ENCODE assay signal across 26 mouse cellular contexts in genomic region chr2:52772774-52773393, GRCm38 (mm10). TPM values are rescaled to one million over a fixed set of nuclear protein-coding genes. Genes with fewer than 3 reads are reported as not detected.
A peak's percentile ranks its signal among the peaks of the same experiment; 100 is the strongest.
DNase-seq lines count a peak whose midpoint lies in the region; ATAC-seq and TF ChIP-seq lines count a peak whose summit lies in the region.
"Had no signal": no experiment of that assay in that cellular context is flagged by ENCODE, and none has a peak within 500 bp of the region (broad histone marks: within the 10 kb centered on the region; RNA-seq: fewer than 3 reads in every experiment).

No protein-coding gene starts in this region.

- TF ChIP-seq CTCF in lung, adult 2 months (IDR thresholded peaks at IDR 0.05; ENCODE audit: insufficient read depth, low read length) = no peak
- no peak for TF ChIP-seq CTCF in brain, embryonic 14.5 days (IDR thresholded peaks at IDR 0.05; ENCODE audit: borderline replicate concordance, extremely low read depth, insufficient read depth, insufficient read length)

- H3K4me1 ChIP-seq in embryonic facial prominence, embryonic 11.5 days (ENCODE audit: control insufficient read depth, insufficient read depth, low read length) = no peaks in the 10 kb centered on the region
- no peaks in the 10 kb centered on the region for H3K4me1 ChIP-seq in embryonic facial prominence, embryonic 10.5 days
- no peaks in the 10 kb centered on the region for H3K4me1 ChIP-seq in lung, embryonic 15.5 days
- no peaks in the 10 kb centered on the region for H3K4me1 ChIP-seq in lung, adult 2 months (ENCODE audit: control insufficient read depth, insufficient read depth, low read length)
- H3K4me1 ChIP-seq in midbrain, embryonic 14.5 days (ENCODE audit: control insufficient read depth, insufficient read depth, low read length) = peaks cover 4% of the 10 kb centered on the region; the same call in 1 of the 2 replicates
- H3K4me1 ChIP-seq in midbrain, embryonic 16.5 days (ENCODE audit: control insufficient read depth, insufficient read depth, low read length) = no peaks in the 10 kb centered on the region
- H3K4me1 ChIP-seq: heart, embryonic 10.5 days; limb, embryonic 10.5 days; liver, embryonic 15.5 days; stomach, embryonic 15.5 days had no signal

- WGBS in embryonic facial prominence, embryonic 11.5 days = 41% methylated on average over 5 of the region's 5 CpGs
- 36% methylated on average over 5 of the region's 5 CpGs for WGBS in embryonic facial prominence, embryonic 10.5 days
- WGBS in lung, embryonic 15.5 days = 26% methylated on average over 5 of the region's 5 CpGs
- WGBS in lung, adult 2 months = 24% methylated on average over 5 of the region's 5 CpGs
- 11% methylated on average over 5 of the region's 5 CpGs for WGBS in midbrain, embryonic 14.5 days
- WGBS in midbrain, embryonic 16.5 days = 12% methylated on average over 4 of the region's 5 CpGs

- H3K9me3 ChIP-seq in embryonic facial prominence, embryonic 11.5 days (replicated peaks; ENCODE audit: control insufficient read depth, low read length) = no peaks in the 10 kb centered on the region
- H3K9me3 ChIP-seq in embryonic facial prominence, embryonic 10.5 days = no peaks in the 10 kb centered on the region
- no peaks in the 10 kb centered on the region for H3K9me3 ChIP-seq in lung, embryonic 15.5 days
- H3K9me3 ChIP-seq in midbrain, embryonic 14.5 days (ENCODE audit: control insufficient read depth, low read length) = no peaks in the 10 kb centered on the region
- no peaks in the 10 kb centered on the region for H3K9me3 ChIP-seq in midbrain, embryonic 16.5 days (replicated peaks; ENCODE audit: control insufficient read depth, low read length, poor library complexity, severe bottlenecking)
- H3K9me3 ChIP-seq: embryonic facial prominence, embryonic 13.5 days; heart, embryonic 10.5 days; limb, embryonic 10.5 days; liver, embryonic 15.5 days; stomach, embryonic 15.5 days had no signal

- no peak overlapping the region for H3K4me3 ChIP-seq in embryonic facial prominence, embryonic 11.5 days (ENCODE audit: low read depth, low read length)
- H3K4me3 ChIP-seq in embryonic facial prominence, embryonic 10.5 days = no peak overlapping the region
- H3K4me3 ChIP-seq in lung, embryonic 15.5 days = no peak overlapping the region
- no peak overlapping the region for H3K4me3 ChIP-seq in lung, adult 2 months (replicated peaks; ENCODE audit: extremely low read depth, low read depth, low read length)
- H3K4me3 ChIP-seq in midbrain, embryonic 14.5 days (replicated peaks; ENCODE audit: low read depth, low read length) = no peak overlapping the region
- H3K4me3 ChIP-seq in midbrain, embryonic 16.5 days (ENCODE audit: low read depth, low read length) = no peak overlapping the region
- H3K4me3 ChIP-seq: embryonic facial prominence, embryonic 13.5 days; erythroblast, embryonic 14.5 days; heart, embryonic 10.5 days; layer of hippocampus, adult 2 months; limb, embryonic 10.5 days; liver, embryonic 15.5 days; stomach, embryonic 15.5 days had no signal

- no peaks in the 10 kb centered on the region for H3K27me3 ChIP-seq in embryonic facial prominence, embryonic 11.5 days (ENCODE audit: control insufficient read depth, insufficient read depth, low read length)
- no peaks in the 10 kb centered on the region for H3K27me3 ChIP-seq in embryonic facial prominence, embryonic 10.5 days (replicated peaks; ENCODE audit: low read depth, poor library complexity, severe bottlenecking)
- H3K27me3 ChIP-seq in lung, embryonic 15.5 days = no peaks in the 10 kb centered on the region
- H3K27me3 ChIP-seq in midbrain, embryonic 14.5 days (ENCODE audit: control insufficient read depth, insufficient read depth, low read length) = no peaks in the 10 kb centered on the region
- no peaks in the 10 kb centered on the region for H3K27me3 ChIP-seq in midbrain, embryonic 16.5 days (ENCODE audit: control insufficient read depth, insufficient read depth, low read depth, low read length)
- H3K27me3 ChIP-seq: embryonic facial prominence, embryonic 13.5 days; liver, embryonic 15.5 days; stomach, embryonic 15.5 days had no signal

- H3K9ac ChIP-seq in embryonic facial prominence, embryonic 11.5 days (replicated peaks; ENCODE audit: low read length) = no peak overlapping the region
- H3K9ac ChIP-seq in lung, embryonic 15.5 days = no peak overlapping the region
- no peak overlapping the region for H3K9ac ChIP-seq in midbrain, embryonic 14.5 days (replicated peaks; ENCODE audit: low read length)
- H3K9ac ChIP-seq in midbrain, embryonic 16.5 days (ENCODE audit: low read depth, low read length) = no peak overlapping the region
- H3K9ac ChIP-seq: embryonic facial prominence, embryonic 13.5 days; liver, embryonic 15.5 days; stomach, embryonic 15.5 days had no signal

- no peaks in the 10 kb centered on the region for H3K36me3 ChIP-seq in embryonic facial prominence, embryonic 11.5 days (replicated peaks; ENCODE audit: control insufficient read depth, insufficient read depth, low read depth, low read length)
- no peaks in the 10 kb centered on the region for H3K36me3 ChIP-seq in embryonic facial prominence, embryonic 10.5 days (replicated peaks)
- H3K36me3 ChIP-seq in lung, embryonic 15.5 days = no peaks in the 10 kb centered on the region
- H3K36me3 ChIP-seq in midbrain, embryonic 14.5 days (ENCODE audit: control insufficient read depth, insufficient read depth, low read length) = no peaks in the 10 kb centered on the region
- H3K36me3 ChIP-seq in midbrain, embryonic 16.5 days (ENCODE audit: control insufficient read depth, insufficient read depth, low read length) = no peaks in the 10 kb centered on the region
- H3K36me3 ChIP-seq: embryonic facial prominence, embryonic 13.5 days; heart, embryonic 10.5 days; limb, embryonic 10.5 days; liver, embryonic 15.5 days; stomach, embryonic 15.5 days had no signal

- TF ChIP-seq POLR2A in lung, adult 2 months (IDR thresholded peaks at IDR 0.05; ENCODE audit: borderline replicate concordance, extremely low read depth, low read depth, low read length) = no peak
- no peak for TF ChIP-seq POLR2A in brain, embryonic 14.5 days (IDR thresholded peaks at IDR 0.05; ENCODE audit: borderline replicate concordance, extremely low read depth, insufficient read depth, insufficient read length, poor library complexity, severe bottlenecking)

- DNase-seq in embryonic facial prominence, embryonic 11.5 days (ENCODE audit: low spot score) = no peak
- no peak for DNase-seq in embryonic facial prominence, embryonic 10.5 days (ENCODE audit: low spot score)
- no peak for DNase-seq in lung, adult 2 months
- peak; percentile 31 for DNase-seq in midbrain, embryonic 14.5 days
- peak; percentile 34 for DNase-seq in brain, embryonic 14.5 days (ENCODE audit: low read depth)
- no peak for DNase-seq in adrenal gland, adult 8-10 months
- DNase-seq: adrenal gland, postnatal 14 days; cerebellum, postnatal 14 days; gastrocnemius, postnatal 10 days; heart, postnatal 4 days; kidney, postnatal 25 days; liver; thymus, adult 2 months; thymus, postnatal 4 days had no signal

- H3K27ac ChIP-seq in embryonic facial prominence, embryonic 11.5 days (replicated peaks; ENCODE audit: low read depth, low read length) = no peak overlapping the region
- H3K27ac ChIP-seq in embryonic facial prominence, embryonic 10.5 days (replicated peaks) = no peak overlapping the region
- H3K27ac ChIP-seq in lung, embryonic 15.5 days = no peak overlapping the region
- no peak overlapping the region for H3K27ac ChIP-seq in midbrain, embryonic 14.5 days (replicated peaks; ENCODE audit: low read depth, low read length)
- no peak overlapping the region for H3K27ac ChIP-seq in midbrain, embryonic 16.5 days (ENCODE audit: low read length)
- H3K27ac ChIP-seq: embryonic facial prominence, embryonic 13.5 days; heart, embryonic 10.5 days; layer of hippocampus, adult 2 months; limb, embryonic 10.5 days; liver, embryonic 15.5 days; macrophage; stomach, embryonic 15.5 days had no signal

- peak; percentile 73; the same call in 1 of the 2 replicates for ATAC-seq in embryonic facial prominence, embryonic 11.5 days (replicated peaks; ENCODE audit: insufficient number of reproducible peaks, low FRiP score, low TSS enrichment, low read depth)
- ATAC-seq in lung, embryonic 15.5 days (ENCODE audit: borderline replicate concordance, extremely low read depth, low FRiP score, low TSS enrichment) = peak; percentile 78; the same call in 1 of the 2 replicates
- peak; percentile 55; the same call in 1 of the 2 replicates for ATAC-seq in midbrain, embryonic 14.5 days (ENCODE audit: low FRiP score, low TSS enrichment)
- ATAC-seq in midbrain, embryonic 16.5 days = no peak
- ATAC-seq: forebrain, embryonic 16.5 days; intestine, postnatal 0 days had no signal

- H3K4me2 ChIP-seq in embryonic facial prominence, embryonic 11.5 days (ENCODE audit: low read depth, low read length) = no peak overlapping the region
- H3K4me2 ChIP-seq in lung, embryonic 15.5 days = no peak overlapping the region
- H3K4me2 ChIP-seq in midbrain, embryonic 14.5 days (ENCODE audit: low read length) = no peak overlapping the region
- H3K4me2 ChIP-seq in midbrain, embryonic 16.5 days (ENCODE audit: low read length) = no peak overlapping the region
- H3K4me2 ChIP-seq: embryonic facial prominence, embryonic 13.5 days; liver, embryonic 15.5 days; stomach, embryonic 15.5 days had no signal

RNA-seq across cellular contexts. Expression of gene Stam2, which starts 30.8 kb away (rescaled TPM):
- 34.7 and 41.8 TPM in 2 replicates for polyA plus RNA-seq in embryonic facial prominence, embryonic 11.5 days (2014; fragmentation: Nextera tagmentation; extraction: Ambion mirVana)
- 30.3 and 32.8 TPM in 2 replicates for polyA plus RNA-seq in embryonic facial prominence, embryonic 10.5 days (2016; fragmentation: Nextera tagmentation; extraction: Ambion mirVana)
- 32.7 and 39.6 TPM in 2 replicates for polyA plus RNA-seq in lung, embryonic 15.5 days (2015; fragmentation: Nextera tagmentation; extraction: Ambion mirVana)
- polyA plus RNA-seq in lung, adult 2 months (2012; rRNA removed) = 6.7 and 9.9 TPM in 2 replicates
- 38.6 and 50.0 TPM in 2 replicates for polyA plus RNA-seq in midbrain, embryonic 14.5 days (2014; fragmentation: Nextera tagmentation; extraction: Ambion mirVana)
- polyA plus RNA-seq in midbrain, embryonic 16.5 days (2015; fragmentation: Nextera tagmentation; extraction: Ambion mirVana) = 41.1 and 45.3 TPM in 2 replicates
- 23.5 and 25.9 TPM in 2 replicates for polyA plus RNA-seq in brain, embryonic 14.5 days (2012; rRNA removed)
- 10 to 100 TPM; 38.5 to 44.8 (median 40.6) TPM for total RNA-seq in adrenal gland, adult 8-10 months (2022)

Comparison
In these comparisons a context has a peak if more than half of its experiments do, and no peak if none do; other contexts are left out.
1. DNase-seq: peak in midbrain, embryonic 14.5 days (single experiment) and brain, embryonic 14.5 days (single experiment); none in embryonic facial prominence, embryonic 11.5 days (single experiment), embryonic facial prominence, embryonic 10.5 days (single experiment), lung, adult 2 months (single experiment) and adrenal gland, adult 8-10 months (single experiment).